Mouse (Mus musculus) forebrain, embryonic 15.5 days (tissue): ENCODE measurements around the gene Rita1. TPM values are rescaled to one million over a fixed set of nuclear protein-coding genes. Genes with fewer than 3 reads are reported as not detected.

Experiments used
- ATAC-seq: fragments of 200-750 bp; cut with Nextera tagmentation; replicated peaks from 2 replicates; pipeline ENCODE4 v1.8.0; 2017; ENCODE audit warnings: mild to moderate bottlenecking, moderate TSS enrichment, moderate library complexity
- H3K27ac ChIP-seq: fragments of 300-500 bp; sonication (generic); replicated peaks from 2 replicates; pipeline ENCODE4 v1.5.1; 2015; ENCODE audit warnings: mild to moderate bottlenecking, inconsistent platforms
- H3K27me3 ChIP-seq: fragments of 300-500 bp; sonication (generic); 2 replicates; pipeline ENCODE4 v1.6.1; 2015; ENCODE audit warnings: inconsistent platforms
- H3K36me3 ChIP-seq: fragments of 300-500 bp; sonication (generic); 2 replicates; pipeline ENCODE4 v1.6.1; 2015; ENCODE audit warnings: mild to moderate bottlenecking, inconsistent platforms
- H3K4me1 ChIP-seq: fragments of 300-500 bp; sonication (generic); 2 replicates; pipeline ENCODE4 v1.6.1; 2015; ENCODE audit warnings: inconsistent platforms
- H3K4me2 ChIP-seq: fragments of 300-500 bp; sonication (generic); replicated peaks from 2 replicates; pipeline ENCODE4 v1.6.1; 2015; ENCODE audit warnings: mild to moderate bottlenecking, inconsistent platforms
- H3K4me3 ChIP-seq: fragments of 300-500 bp; sonication (generic); 2 replicates; pipeline ENCODE4 v1.5.1; 2015; ENCODE audit warnings: mild to moderate bottlenecking, inconsistent platforms
- H3K9ac ChIP-seq: fragments of 300-500 bp; sonication (generic); replicated peaks from 2 replicates; pipeline ENCODE4 v1.6.1; 2015; ENCODE audit warnings: mild to moderate bottlenecking, inconsistent platforms
- H3K9me3 ChIP-seq: fragments of 300-500 bp; sonication (generic); 2 replicates; pipeline ENCODE4 v1.6.1; 2016; ENCODE audit warnings: inconsistent platforms
- WGBS: fragments of 180-500 bp; shearing (Covaris S2); methylation state at CpG from one replicate; pipeline ENCODE4 v1.1.7; 2015; ENCODE audit warnings: mixed read lengths; 5-methylcytosine and 5-hydroxymethylcytosine counted together
- polyA plus RNA-seq: library from polyadenylated mRNA; unstranded; fragments of >200 nt; fragmentation: Nextera tagmentation; extraction: Ambion mirVana; gene quantifications from 2 replicates; pipeline ENCODE4 v1.2.1, GENCODE M21; 2015

Rita1 gene
- polyA plus RNA-seq, 1 experiment from 2014 or later = 23.0 TPM

DNA sequence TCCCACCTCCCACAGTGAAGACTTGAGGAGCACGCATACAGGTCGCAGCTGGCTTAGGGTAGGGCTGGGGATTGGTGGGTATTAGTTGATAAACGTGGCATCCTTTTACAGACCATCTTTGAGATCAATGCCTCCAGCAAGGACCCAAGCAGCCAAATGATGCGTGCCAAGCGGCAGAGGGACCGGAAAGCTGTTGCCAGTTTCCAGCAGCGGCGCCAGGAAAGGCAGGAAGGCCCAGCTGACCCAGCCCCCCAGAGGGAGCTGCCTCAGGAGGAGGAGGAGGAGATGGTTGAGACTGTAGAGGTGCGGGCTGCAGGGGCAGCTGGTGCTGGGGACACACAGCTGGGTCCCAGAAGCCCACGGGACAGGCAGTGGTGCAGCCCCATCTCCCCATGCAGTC, 12.0 kb upstream of the Rita1 start:
- H3K4me2 ChIP-seq = no peak overlapping the region
- H3K9ac ChIP-seq = no peak overlapping the region
- ATAC-seq = no peak
- H3K9me3 ChIP-seq = no peaks in the 10 kb centered on the region
- peaks cover 13% of the 10 kb centered on the region; the same call in 1 of the 2 replicates for H3K4me1 ChIP-seq
- H3K4me3 ChIP-seq = no peak overlapping the region
- H3K27ac ChIP-seq = no peak overlapping the region
- H3K36me3 ChIP-seq = peaks cover 65% of the 10 kb centered on the region
- WGBS = 87% methylated on average over 10 of the region's 10 CpGs
- H3K27me3 ChIP-seq = no peaks in the 10 kb centered on the region

DNA sequence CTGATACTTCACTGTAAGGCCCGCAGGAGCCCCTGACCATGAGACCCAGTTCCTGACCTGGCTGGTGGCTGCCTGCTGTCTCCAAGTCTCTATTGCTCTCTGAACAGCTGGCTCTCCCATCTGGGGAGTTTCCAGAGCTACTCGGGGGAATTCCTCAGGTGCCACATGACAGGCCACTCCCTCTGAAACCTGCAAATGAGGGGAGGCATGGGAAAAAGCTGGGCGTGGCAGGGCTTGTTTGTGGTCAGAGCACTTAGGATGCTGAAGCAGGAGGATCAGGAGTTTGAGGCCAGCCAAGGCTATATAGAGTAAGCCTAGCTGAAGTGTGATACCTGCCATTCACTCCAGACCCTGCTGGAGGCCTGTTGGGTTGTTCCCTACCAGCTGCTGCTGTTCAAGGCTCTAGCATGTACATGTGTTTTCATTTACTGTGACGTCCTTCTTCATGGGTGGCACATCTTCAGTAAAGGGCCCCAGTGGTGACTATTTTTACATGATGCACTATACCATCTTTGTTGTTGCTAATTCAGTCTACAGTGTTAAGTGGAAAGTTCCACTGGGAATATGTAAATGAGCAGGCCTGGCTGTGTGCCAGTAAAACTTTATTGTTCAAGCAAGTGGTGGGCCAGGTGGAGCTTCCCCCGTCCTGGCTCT, 9.9 kb upstream of the Rita1 start:
- 56% methylated on average over 5 of the region's 5 CpGs for WGBS
- peaks cover 69% of the 10 kb centered on the region for H3K36me3 ChIP-seq
- no peak overlapping the region for H3K4me2 ChIP-seq
- H3K4me3 ChIP-seq = no peak overlapping the region
- peaks cover 9% of the 10 kb centered on the region; the same call in 1 of the 2 replicates for H3K4me1 ChIP-seq
- H3K9me3 ChIP-seq = no peaks in the 10 kb centered on the region
- ATAC-seq = no peak
- H3K27me3 ChIP-seq = no peaks in the 10 kb centered on the region
- no peak overlapping the region for H3K9ac ChIP-seq
- H3K27ac ChIP-seq = no peak overlapping the region

DNA sequence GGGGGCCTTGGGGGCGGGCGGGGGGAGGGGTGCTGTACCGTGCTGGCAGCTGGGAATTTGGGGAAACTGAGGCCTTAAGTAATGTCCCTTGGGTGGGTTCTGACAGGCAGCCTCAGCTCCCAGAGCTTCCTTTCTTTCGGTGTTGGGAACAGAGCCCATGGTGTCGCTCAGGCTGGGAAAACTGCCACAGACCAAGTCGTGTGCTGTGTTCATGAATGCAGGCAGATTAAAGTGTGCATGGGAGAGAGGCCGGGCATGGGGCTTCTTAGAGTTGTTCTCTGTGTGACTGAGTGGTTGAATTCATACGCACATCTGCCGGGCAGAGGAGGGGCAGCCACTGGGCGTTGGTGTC, 9.4 kb upstream of the Rita1 start:
- H3K36me3 ChIP-seq = peaks cover 71% of the 10 kb centered on the region
- no peak overlapping the region for H3K4me2 ChIP-seq
- no peaks in the 10 kb centered on the region for H3K27me3 ChIP-seq
- no peak overlapping the region for H3K4me3 ChIP-seq
- H3K9me3 ChIP-seq = no peaks in the 10 kb centered on the region
- no peak overlapping the region for H3K9ac ChIP-seq
- H3K4me1 ChIP-seq = peaks cover 9% of the 10 kb centered on the region; the same call in 1 of the 2 replicates
- 78% methylated on average over 10 of the region's 10 CpGs for WGBS
- H3K27ac ChIP-seq = no peak overlapping the region
- ATAC-seq = no peak

DNA sequence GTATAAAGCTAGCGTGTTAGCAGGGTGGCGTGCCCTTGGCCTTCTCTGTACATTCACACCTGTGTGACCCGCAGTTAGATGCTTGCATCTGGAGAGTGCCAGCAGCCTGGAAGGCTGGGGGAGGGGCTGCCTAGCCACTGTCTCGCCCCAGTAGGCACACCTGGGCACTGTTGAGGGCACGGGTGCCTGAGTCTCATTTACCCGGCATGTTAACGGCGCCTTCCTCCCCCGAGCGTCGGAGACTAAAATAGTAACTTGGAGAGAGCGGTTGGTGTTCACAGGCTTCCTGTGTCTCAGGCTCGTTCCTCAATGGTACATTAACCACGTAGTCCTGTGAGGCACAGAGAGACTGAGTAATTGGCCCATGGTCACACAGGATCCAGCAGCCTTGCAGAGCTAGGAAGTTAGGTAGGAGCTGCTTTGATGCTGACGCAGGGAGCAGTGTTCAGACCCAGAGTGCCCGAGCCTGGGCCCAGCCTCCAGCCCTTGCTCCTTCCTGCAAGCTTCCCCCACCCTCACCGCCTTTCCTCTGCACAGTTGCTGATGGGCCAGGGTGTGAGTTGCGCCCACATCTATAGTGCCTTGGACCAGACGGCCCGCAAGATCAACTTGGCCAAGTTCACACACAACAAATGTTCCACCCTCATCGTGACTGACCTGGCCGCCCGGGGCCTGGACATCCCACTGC, 8.8 kb upstream of the Rita1 start:
- Histone ChIP-seq H3K4me2 (no peak overlapping the region), H3K27me3 (no peaks in the 10 kb centered on the region), H3K27ac (no peak overlapping the region), H3K9me3 (no peaks in the 10 kb centered on the region), H3K4me1 (peaks cover 9% of the 10 kb centered on the region; the same call in 1 of the 2 replicates), H3K4me3 (no peak overlapping the region), H3K9ac (no peak overlapping the region), H3K36me3 (peaks cover 71% of the 10 kb centered on the region)
- ATAC-seq = peak; percentile 18; the same call in 1 of the 2 replicates
- 93% methylated on average over 23 of the region's 23 CpGs for WGBS

DNA sequence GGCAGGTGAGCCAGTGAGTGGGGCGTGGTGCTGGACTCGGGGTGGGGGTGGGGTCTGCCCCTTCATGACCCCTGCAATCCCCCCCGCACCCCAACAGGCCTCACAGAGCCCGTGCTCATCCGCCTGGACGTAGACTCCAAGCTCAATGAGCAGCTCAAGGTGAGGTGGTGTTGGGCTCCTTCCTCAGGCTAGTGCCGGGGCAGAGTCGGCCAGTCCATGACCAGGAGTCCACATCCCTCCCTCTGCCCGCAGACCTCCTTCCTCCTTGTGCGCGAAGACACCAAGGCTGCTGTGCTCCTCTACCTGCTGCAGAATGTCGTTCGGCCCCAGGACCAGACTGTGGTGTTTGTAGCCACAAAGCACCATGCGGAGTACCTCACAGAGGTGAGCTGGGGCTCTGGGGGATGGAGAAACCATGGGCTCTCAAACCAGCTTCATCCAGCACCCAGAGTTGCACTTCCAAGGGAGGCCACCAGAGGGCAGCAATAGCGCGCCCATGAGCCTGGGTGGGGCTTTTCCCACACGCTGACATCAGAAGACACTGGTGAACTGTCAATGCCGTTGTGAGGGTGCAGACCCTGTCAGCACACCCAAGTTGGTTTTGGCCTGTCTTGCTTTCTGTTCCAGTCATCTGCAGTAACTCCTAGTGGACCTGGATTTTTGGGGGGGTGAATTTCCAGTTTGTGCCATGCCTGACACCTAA, 8.1 kb upstream of the Rita1 start:
- Histone ChIP-seq H3K4me3 (no peak overlapping the region), H3K27ac (no peak overlapping the region), H3K9me3 (no peaks in the 10 kb centered on the region), H3K36me3 (peaks cover 65% of the 10 kb centered on the region), H3K4me2 (no peak overlapping the region), H3K4me1 (peaks cover 9% of the 10 kb centered on the region; the same call in 1 of the 2 replicates), H3K27me3 (no peaks in the 10 kb centered on the region), H3K9ac (no peak overlapping the region)
- ATAC-seq = 0 out of 2 replicates have a peak, but pooled peaks have one; percentile 31
- 70% methylated on average over 18 of the region's 18 CpGs for WGBS

DNA sequence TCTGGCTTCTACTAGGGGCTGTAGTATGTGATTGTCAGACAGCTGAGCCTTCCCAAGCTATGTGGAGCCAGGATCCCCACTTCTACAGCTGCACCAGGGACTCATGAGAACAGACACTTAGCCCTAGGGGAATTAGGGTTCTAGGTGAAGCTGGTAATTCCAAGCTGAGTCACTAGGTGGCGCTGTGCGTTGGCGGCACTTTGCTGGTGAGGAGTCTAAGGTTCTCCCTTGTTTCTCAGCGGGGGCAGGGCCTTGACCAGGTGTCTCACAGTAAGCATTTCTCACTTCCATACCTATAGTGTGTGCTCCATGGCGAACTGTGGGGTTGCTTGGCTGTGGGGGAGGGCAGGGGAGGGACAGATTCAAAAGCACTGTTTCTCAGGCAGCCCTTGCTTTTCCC, 6.8 kb upstream of the Rita1 start:
- H3K36me3 ChIP-seq = peaks cover 53% of the 10 kb centered on the region
- H3K4me2 ChIP-seq = no peak overlapping the region
- H3K27ac ChIP-seq = no peak overlapping the region
- H3K27me3 ChIP-seq = no peaks in the 10 kb centered on the region
- no peaks in the 10 kb centered on the region for H3K9me3 ChIP-seq
- no peak overlapping the region for H3K9ac ChIP-seq
- no peak overlapping the region for H3K4me3 ChIP-seq
- ATAC-seq = no peak
- WGBS = 18% methylated on average over 5 of the region's 5 CpGs
- H3K4me1 ChIP-seq = peaks cover 9% of the 10 kb centered on the region; the same call in 1 of the 2 replicates

DNA sequence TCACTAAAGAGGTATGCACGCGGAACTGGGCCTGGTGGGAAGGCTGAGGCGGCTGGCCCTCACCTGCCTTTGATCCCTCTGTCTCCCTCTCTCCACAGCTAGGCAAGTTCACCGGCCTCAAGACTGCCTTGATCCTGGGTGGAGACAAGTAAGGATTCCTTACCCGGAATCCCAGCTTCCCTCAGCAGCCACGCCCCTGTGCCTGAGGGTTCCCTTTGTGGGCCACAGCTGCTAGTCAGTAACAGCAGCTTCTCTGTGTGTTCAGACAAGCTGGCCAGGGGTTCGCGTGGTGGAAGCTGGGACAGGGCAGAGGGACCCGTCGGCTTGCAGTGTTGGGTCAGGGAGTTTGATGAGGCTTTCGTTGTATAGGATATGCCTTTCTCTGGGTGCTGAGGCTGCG, 6.4 kb upstream of the Rita1 start:
- H3K4me1 ChIP-seq = peaks cover 14% of the 10 kb centered on the region
- H3K36me3 ChIP-seq = peaks cover 49% of the 10 kb centered on the region
- no peak overlapping the region for H3K27ac ChIP-seq
- no peak overlapping the region for H3K4me2 ChIP-seq
- H3K27me3 ChIP-seq = no peaks in the 10 kb centered on the region
- no peak overlapping the region for H3K4me3 ChIP-seq
- no peaks in the 10 kb centered on the region for H3K9me3 ChIP-seq
- H3K9ac ChIP-seq = no peak overlapping the region
- WGBS = 87% methylated on average over 12 of the region's 12 CpGs
- ATAC-seq = no peak

DNA sequence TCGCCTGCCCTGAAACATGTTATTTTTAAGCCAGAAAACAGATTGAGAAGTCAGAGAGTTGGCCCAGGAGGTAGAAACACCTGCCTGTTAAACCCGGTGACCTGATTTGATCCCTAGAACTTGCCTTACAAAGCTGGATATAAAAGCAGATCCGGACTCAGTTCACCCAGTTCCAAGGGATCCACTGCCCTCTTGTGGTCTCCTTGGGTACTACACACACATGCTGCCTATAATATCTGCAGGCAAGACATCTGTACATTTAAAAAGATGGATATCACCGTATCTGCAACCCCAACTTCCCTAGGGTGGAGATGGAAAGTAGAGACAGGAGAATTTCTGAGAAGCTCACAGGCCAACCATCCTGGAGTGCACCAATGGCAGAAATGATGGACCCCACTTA, 3.5 kb upstream of the Rita1 start:
- H3K27ac ChIP-seq = no peak overlapping the region
- H3K9ac ChIP-seq = no peak overlapping the region
- H3K4me1 ChIP-seq = peaks cover 17% of the 10 kb centered on the region
- H3K27me3 ChIP-seq = no peaks in the 10 kb centered on the region
- peaks cover 28% of the 10 kb centered on the region for H3K36me3 ChIP-seq
- no peak overlapping the region for H3K4me3 ChIP-seq
- 97% methylated on average over 4 of the region's 4 CpGs for WGBS
- no peaks in the 10 kb centered on the region for H3K9me3 ChIP-seq
- ATAC-seq = no peak
- H3K4me2 ChIP-seq = no peak overlapping the region

DNA sequence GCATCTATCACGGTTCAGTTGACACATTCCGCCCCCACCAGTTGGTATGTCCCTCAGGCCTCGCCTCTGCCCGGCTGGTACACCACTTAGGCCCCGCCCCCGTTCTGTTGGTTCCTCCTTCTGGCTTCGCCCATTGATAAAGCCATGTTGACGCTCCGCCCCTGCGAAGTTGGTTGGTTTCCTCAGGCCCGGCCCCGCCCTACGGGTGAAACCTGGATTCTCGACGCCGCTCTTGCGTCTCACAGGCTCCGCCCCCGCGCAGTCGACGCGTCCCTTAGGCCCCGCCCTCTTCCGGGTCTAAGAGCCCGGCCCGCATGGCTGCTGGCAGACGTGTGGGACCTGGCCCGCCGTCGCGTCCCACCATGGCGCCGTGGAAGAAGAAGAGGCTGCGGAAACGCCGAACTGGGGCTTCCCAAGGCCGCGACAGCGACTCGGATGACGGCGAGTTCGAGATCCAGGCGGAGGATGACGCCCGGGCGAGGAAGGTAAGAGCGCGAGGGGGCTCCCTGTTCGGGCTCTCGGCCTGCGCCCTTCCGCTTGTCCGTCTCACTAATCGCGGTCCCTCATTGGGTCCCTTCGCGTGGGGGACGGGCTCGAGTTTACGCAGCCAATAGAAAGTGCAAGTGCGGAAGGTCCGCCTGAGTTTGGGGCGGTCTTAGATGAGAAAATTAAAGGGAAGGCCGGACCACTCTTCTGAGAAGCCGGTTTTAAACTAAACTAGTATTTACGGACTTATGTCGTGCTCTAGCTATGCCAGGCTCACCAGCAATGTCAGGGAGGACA, 624 bp upstream of the Rita1 start:
- Histone ChIP-seq H3K9me3 (no peaks in the 10 kb centered on the region), H3K36me3 (peaks cover 4% of the 10 kb centered on the region; the same call in 1 of the 2 replicates), H3K4me3 (peak overlapping the region; percentile 62), H3K27me3 (no peaks in the 10 kb centered on the region), H3K9ac (peak overlapping the region; percentile 71), H3K4me1 (peaks cover 33% of the 10 kb centered on the region), H3K27ac (peak overlapping the region; percentile 91), H3K4me2 (peak overlapping the region; percentile 71)
- under 1% methylated on average over 68 of the region's 69 CpGs for WGBS
- ATAC-seq = peak; percentile 94

DNA sequence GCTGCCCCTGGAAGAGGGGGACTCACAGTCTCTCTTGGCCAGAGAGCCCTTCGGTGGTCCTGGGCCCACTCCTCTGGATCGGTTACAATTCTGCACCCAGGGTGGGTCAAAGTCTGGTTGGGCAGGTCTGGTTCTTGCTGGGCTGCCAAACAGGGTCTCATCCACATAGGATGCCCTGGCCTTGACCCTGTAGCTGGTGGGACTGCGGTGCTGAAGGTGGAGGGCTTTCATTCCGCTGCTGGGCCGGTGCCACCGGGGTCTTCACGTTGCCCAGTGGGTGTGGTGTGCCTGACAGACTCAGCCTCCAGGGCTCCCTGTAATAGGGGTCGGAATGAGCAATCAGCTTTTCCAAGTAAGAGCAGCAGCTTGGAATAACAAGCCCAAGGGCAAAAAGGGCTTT, 973 bp downstream of the Rita1 start:
- Histone ChIP-seq H3K4me1 (peaks cover 33% of the 10 kb centered on the region), H3K27me3 (no peaks in the 10 kb centered on the region), H3K4me3 (peak overlapping the region; percentile 62), H3K36me3 (no peaks in the 10 kb centered on the region; the same call in 1 of the 2 replicates), H3K4me2 (peak overlapping the region; percentile 71), H3K9ac (peak overlapping the region; percentile 71), H3K27ac (0 out of 2 replicates have a peak overlapping the region, but pooled peaks have one; percentile 91), H3K9me3 (no peaks in the 10 kb centered on the region)
- 53% methylated on average over 8 of the region's 8 CpGs for WGBS
- ATAC-seq = no peak

DNA sequence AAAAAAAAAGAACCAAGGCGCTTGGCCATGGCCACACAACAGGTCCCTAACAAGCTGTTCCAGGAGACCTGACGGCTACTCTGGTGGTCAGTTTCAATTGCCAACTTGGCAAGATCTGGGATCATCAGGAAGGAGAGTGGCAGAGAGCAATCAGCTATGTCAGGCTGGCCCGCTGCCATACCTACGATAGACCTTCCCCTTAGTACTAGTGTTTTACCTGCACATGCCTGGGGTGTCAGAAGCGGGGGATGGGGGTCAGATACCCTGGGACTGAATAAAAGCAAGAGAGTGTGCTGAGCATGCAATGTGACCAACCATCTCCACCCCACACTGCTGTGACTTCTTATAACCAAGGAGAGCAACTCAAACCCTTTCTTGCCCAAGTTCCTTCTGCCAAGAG, 1.5 kb downstream of the Rita1 start:
- H3K4me3 ChIP-seq = peak overlapping the region; percentile 62; the same call in 1 of the 2 replicates
- no peak overlapping the region for H3K9ac ChIP-seq
- ATAC-seq = no peak

More for the DNA sequence above, 1.5 kb downstream of the Rita1 start:
- H3K27me3 ChIP-seq = no peaks in the 10 kb centered on the region
- 95% methylated on average over 5 of the region's 5 CpGs for WGBS
- H3K4me1 ChIP-seq = peaks cover 33% of the 10 kb centered on the region
- no peaks in the 10 kb centered on the region for H3K9me3 ChIP-seq
- no peak overlapping the region for H3K27ac ChIP-seq
- peak overlapping the region; percentile 71 for H3K4me2 ChIP-seq
- H3K36me3 ChIP-seq = no peaks in the 10 kb centered on the region; the same call in 1 of the 2 replicates
